Mouse (Mus musculus): ENCODE measurements around the gene Polr2a.
A peak's percentile ranks its signal among the peaks of the same experiment; 100 is the strongest.

Polr2a gene

DNA sequence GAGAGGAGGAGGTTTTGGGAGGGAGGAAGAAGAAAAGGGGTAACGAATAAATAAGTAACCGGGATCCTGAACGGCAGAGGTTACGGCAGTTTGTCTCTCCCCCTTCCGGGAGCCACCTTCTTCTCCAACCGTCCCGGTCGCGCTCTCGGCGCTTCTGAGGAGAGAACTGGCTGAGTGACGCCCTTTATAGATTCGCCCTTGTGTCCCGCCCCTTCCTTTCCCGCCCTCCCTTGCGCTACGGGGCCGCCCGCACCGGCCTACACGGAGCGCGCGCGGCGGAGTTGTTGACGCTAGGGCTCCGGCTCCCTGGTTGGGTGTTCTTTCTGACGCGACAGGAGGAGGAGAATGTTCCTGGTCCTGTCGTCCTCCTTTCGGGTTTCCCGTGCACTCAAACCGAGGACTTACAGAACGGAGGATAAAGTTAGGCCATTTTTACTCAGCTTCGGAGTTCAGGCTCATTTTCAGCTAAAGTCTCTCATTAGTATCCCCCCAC lies at the start of gene Polr2a:
Polr2a (minus strand) TSS at position 160 of the 493 bp plus-strand sequence.
- DNase-seq (ENCODE audit: low read depth): peak; percentile 99

DNA sequence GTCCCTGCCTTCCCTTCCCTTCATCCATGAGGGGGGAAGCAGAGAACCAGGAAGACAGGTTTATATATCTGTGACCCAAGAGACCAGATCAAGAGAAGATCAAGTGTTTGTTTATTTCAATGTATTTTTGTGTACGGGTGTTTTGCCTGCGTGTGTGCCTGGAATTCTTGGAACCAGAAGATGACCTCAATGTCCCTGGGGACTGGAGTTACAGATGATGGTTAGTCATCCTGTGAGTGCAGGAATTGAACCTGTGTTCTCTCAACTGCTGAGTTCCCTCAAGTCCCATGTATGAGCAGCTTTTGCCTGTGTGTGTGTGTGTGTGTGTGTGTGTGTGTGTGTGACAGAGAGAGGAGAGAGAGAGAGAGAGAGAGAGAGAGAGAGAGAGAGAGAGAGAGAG lies 49.2 kb upstream of the Polr2a start:
- DNase-seq (ENCODE audit: low read depth): no peak

DNA sequence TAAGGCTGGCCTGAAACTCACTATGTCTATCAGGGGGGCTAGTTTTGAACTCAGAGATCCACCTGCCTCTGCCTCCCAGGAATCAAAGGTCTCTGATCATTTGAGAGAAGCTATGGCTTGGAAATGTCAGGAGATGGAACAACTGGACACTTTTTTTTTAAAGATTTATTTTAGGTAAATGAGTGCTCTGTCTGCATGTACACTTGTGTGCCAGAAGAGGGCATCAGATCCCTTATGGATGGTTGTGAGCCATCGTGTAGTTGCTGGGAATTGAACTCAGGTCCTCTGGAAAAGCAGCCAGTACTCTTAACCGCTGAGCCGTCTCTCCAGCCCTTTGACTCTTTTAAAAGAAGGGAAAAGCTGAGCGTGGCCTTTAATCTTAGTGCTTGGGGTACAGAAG lies 47.9 kb upstream of the Polr2a start:
- peak; percentile 24 for DNase-seq (ENCODE audit: low read depth)

- no peak for DNase-seq (ENCODE audit: low read depth)
These were observed 46.8 kb upstream of the Polr2a start, which contains the start of gene Tmem102 for GRCm38 (mm10) chr11:69804972-69805909. Tmem102 (minus strand) TSS chr11:69805624.

DNA sequence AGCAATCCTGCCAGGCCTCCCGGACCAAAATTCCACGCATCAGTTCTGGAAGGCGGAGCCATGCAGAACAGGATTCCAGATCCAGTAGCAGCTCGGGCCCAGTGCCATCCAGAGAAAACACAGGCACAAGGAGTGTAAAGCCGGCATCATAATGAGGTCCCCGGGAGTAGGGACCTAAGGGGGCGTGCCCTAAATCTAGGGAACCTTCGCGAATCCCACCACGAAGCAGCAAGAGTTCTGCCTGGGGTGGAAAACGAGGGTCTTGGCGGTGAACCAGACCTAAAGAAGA lies 46.2 kb upstream of the Polr2a start:
- DNase-seq (ENCODE audit: low read depth): no peak

- DNase-seq (ENCODE audit: low read depth): peak; percentile 79
These were observed 45.6 kb upstream of the Polr2a start for GRCm38 (mm10) chr11:69803786-69804651.

DNA sequence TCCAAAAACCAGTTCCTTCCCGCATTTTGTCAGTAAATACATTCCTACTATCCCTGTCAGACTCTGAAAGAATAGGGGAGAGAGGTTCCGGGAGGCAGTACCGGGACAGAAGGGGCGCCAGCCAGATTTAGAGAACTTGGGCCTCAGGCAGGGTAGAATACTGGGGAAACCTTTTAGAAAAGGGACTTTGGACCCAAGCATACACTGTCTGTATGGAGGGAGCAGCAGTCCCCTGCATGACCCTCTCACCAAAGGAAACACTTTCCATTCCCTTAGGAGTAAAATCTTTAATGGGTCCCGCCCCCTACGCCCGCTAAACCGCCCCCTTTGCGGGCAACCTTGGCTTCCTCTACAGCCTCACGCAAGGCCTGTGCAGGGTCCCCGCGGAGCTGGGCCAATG lies 44.9 kb upstream of the Polr2a start:
- no peak for DNase-seq (ENCODE audit: low read depth)

DNA sequence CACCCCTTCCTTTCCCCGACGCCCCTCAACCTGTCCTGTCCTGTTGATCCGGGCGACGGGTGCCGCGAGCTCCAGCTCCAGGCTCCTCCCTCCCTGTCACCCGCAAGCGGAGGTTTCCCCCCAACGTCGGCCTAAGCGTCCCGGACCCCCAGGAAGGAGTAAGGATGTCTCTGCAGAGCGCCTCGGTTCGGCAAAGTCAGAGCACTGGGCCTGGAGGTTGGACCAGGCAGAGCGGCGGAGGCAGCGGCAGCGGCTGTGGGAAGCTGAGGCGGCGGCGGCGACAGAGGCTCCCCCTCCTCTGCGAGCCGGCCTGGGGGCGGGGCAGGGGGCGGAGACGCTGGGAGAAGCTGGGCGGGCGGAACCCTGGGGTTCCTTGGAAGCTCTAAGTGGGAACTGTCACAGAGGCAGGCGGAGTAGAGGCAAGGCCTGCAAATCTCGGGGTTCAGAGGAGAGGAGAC lies 44.2 kb upstream of the Polr2a start:
- DNase-seq (ENCODE audit: low read depth): peak; percentile 77

DNA sequence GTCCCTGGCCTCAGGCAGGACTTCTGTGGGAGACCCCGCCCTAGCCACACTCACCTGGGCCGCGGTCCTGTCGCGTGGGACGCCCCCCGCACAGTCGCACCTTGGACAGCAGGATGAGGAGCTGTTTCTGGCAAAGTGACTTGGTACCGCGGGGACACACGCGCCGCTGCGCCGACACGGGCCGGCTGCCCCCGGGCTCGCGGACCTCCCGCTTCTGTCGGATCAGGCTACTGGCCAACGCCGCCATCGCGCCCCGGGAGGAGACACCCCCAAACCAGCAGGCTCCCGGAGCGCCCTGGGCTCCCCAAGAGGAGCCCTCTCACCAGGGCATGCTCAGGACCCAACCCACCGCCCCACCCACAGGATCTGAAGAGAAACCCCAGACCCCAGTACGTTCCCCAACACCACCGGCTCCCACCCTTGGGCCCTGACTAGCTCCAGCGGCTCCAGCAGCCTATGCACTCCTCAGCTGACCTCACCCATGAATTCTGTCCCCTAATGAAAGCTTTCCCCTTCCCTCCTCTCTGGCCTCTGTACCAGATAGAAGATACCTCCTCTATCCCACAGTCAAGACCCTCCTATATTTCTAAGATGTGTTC lies 43.0 kb upstream of the Polr2a start, which contains the start of gene Fgf11:
Fgf11 (minus strand) TSS at position 479 of the 599 bp plus-strand sequence.
- peak; percentile 36 for DNase-seq (ENCODE audit: low read depth)

GRCm38 (mm10) chr11:69800392-69801197 lies 42.2 kb upstream of the Polr2a start:
- peak; percentile 42 for DNase-seq (ENCODE audit: low read depth)

DNA sequence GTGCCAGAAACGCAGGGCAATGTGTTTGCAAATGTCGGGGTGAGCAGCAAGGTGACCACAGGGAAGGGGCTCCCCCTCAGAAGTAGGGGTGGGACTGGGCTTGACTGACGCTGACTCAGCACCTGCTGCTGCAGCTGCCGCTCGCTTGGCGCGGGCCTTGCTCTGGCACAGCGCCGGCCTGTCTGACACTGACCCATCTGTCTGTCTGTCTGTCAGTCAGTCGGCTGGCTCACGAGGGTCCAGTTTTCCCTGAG lies 41.6 kb upstream of the Polr2a start:
- DNase-seq (ENCODE audit: low read depth): no peak

DNA sequence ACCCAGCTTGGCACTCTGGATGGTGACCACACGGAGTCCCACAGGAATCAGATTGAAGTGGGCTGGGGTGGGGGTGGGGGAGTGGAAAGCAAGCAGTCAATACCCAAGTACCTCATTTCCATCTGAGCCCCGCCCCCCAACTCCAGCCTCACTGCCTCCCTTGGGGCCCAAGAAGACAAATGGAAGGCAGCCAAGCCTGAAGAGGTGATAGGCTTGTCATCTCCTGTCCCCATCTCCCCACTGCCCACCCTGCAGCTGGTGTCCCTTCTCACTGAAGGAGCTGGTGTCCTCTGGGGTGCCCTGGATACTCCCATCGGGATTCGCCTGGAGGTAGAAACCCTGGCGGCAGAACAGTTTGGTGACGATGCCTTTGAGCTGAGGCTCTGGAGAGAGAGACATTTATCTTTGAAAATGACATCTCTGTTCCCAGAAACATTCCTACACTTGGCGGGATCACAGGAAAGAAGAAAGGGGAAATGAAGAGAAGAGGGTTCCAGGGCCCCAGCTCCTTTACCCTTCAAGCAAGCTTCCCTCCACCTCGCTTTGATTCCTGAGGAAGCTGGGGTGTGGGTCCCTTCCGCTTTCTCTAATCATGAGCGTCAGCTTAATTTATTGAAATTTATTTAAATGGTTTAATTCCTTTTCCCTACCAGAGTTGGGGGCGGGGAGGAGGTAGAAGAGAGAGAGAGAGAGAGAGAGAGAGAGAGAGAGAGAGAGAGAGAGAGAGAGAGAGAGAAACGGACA lies 41.1 kb upstream of the Polr2a start:
- DNase-seq (ENCODE audit: low read depth): peak; percentile 36

- peak; percentile 21 for DNase-seq (ENCODE audit: low read depth)
These were observed 39.5 kb upstream of the Polr2a start for GRCm38 (mm10) chr11:69797924-69798323.

DNA sequence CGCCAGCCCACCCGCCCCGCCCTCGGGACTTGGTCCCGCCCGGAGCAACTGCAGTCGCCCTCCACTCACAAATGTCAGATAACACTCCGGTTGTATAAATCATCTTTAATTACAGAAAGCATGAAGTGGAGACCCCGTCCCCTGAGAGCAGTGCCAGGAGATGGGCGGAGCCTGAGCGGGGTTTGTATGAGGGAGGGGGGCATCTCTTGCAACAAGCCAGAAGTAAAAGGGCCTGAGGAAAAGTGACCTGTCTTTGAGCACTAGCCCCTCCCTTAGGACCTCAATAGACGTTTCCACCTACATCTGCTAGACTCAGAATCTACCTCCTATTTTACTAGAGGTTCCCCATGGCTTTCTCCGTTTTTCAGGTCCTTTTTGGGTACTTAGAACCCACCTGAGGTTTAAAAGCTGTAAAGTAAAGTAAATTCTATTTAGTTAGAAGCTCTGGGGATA lies 37.6 kb upstream of the Polr2a start:
- peak; percentile 52 for DNase-seq (ENCODE audit: low read depth)

DNA sequence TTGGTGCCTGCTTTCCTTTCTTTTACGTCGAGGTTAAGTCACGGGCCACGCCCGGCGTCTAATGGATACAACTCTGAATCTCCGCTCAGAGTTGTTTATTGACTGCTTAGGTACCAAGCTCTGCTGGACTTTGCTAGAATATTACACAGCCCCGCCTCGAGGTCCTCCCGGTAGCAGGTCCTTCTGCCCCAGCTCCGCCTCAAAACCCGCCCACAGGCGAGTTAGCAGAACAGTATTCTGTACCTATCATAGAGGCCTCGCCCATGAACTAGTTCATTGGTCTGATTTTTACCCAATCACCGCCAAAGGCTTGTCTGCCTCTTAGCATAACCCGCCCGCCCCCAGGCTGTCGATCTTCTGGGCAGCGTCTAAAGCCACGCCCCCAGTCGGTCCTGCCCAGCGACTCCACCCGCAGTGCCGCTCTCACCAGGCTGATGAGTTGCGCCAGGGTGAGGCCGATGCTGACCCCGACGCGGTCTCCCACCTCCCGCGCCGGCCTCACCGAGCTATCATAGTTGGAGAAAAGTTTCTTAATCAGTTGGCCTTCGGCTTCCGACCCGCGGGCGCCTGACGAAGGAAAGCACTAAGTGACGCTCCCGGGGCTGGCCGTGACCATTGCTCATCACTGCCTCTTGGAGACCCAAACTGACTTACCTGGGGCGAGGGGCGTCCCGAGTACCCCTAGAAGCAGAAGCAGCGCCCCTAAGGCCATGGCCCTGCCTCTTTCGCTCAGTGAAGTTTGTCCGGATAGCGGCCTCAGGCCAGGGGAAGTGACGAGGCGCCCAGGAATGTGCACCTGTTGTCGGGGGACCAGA lies 36.9 kb upstream of the Polr2a start, which contains the start of gene Chrnb1:
Chrnb1 (minus strand) TSS at position 776 of the 815 bp plus-strand sequence.
- peak; percentile 96 for DNase-seq (ENCODE audit: low read depth)

- no peak for DNase-seq (ENCODE audit: low read depth)
These were observed 35.0 kb upstream of the Polr2a start for GRCm38 (mm10) chr11:69793429-69793828.

DNA sequence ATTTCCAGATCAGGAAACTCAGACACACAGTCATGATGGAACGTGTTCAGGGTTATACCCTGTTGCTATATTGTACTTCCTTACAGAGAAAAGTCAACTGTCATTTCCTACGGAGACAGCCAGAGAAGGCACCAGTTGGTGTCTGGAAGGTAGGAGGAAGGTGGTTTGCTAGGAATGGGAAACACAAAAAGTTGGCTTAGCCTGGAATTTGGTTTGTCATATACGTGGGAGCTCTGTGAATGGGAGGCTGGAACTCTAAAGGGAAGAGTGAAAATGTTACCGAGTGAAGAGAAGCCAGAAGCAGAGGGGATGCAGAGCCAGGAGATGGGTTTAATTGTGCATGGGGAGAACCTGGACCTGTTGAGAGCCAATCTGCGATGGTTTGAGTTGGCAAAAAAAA lies 33.0 kb upstream of the Polr2a start:
- DNase-seq (ENCODE audit: low read depth): no peak

DNA sequence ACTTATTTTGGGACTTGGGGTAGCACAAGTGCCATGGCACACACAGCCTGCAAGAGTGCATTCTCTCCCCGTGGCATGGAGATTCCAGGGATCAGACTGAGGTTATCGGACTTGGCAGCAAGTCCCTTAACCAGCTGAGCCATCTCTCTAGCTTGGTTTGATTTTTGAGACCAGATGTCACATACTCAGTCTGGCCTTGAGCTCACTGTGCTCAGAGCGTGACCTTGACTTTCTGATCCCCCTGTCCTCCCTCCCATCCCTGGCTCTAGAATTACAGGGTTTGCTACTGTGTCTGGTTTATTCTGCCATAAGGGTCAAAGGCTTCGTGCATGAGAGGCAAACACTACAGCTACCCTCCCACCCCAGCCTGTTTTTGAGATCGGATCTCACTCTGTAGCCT lies 31.0 kb upstream of the Polr2a start:
- no peak for DNase-seq (ENCODE audit: low read depth)

DNA sequence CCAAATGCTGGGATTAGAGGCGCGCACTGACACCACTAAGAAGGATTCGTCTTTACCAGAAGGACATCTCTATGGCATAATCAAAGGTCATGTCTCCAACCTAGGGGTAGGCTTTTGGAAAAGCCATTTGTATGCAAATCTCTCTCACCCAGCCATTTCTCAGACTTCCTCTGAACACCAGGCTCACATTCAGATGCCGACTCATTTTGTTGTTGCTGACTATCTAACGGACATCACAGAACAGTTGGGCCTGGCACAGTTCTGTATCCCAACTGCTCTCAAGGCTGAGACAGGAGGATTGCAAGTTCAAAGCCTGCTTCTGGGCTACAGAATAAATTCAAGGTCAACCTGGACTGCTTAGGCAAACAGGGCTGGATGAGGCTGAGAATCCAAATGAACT lies 28.9 kb upstream of the Polr2a start:
- no peak for DNase-seq (ENCODE audit: low read depth)

DNA sequence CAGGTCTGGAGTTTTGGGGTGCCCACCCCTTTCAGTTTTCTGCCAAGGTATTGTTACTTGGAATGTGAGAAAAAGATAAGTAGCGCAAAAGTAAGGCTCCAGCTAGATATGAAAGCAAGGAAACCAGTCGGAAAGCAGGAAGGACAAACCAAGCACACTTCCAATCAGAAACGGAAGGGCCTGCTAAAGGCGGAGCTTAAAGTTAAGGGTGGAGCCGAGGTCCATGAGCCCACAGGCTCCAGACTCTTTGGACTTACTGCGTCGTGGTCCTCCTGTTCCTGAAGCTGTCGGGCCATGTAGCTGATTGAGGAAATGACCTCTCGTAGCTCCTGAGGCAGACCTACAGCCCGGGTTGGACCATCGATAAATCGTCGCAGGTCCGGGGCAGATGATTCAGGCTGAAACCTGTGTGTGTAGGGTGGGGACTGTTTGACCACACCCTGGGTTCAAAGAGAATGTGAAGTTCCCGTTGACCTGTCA lies 26.4 kb upstream of the Polr2a start:
- peak; percentile 37 for DNase-seq (ENCODE audit: low read depth)
